Mouse (Mus musculus) MEL (cell line): ENCODE results near the gene Slc4a4. TPM values are rescaled to one million over a fixed set of nuclear protein-coding genes. Genes with fewer than 3 reads are reported as not detected.

ENCODE experiments used
- DNase-seq: peaks from one replicate; pipeline ENCODE4 v3.0.0; 2011; ENCODE audit warnings: low read depth, low spot score
- H3K27ac ChIP-seq: 2 replicates; pipeline ENCODE4 v1.5.1; 2012; ENCODE audit warnings: low read depth, mild to moderate bottlenecking, control low read depth, low read length, moderate library complexity; ENCODE audit not compliant: control insufficient read depth
- H3K27me3 ChIP-seq, 2 experiments: fragments of 150-350 bp in 1 of 2; sonication (generic) in 1 of 2; 2 replicates each; pipeline ENCODE4 v1.6.1; 2012; ENCODE audit warnings: low read length in 2 of 2, mild to moderate bottlenecking in 2 of 2, improper control_type of control experiment in 1 of 2, moderate library complexity in 1 of 2; ENCODE audit not compliant: insufficient read depth in 2 of 2, control insufficient read depth in 1 of 2
- H3K36me3 ChIP-seq, 2 experiments: 2 replicates each; pipeline ENCODE4 v1.6.1; 2012 to 2014; ENCODE audit warnings: low read length in 2 of 2, improper control_type of control experiment in 1 of 2, inconsistent platforms in 1 of 2, mild to moderate bottlenecking in 1 of 2; ENCODE audit not compliant: insufficient read depth in 2 of 2, control insufficient read depth in 1 of 2
- H3K4me1 ChIP-seq, 2 experiments: fragments of 150-350 bp in 1 of 2; sonication (generic) in 1 of 2; 2 replicates each; pipeline ENCODE4 v1.6.1; 2012; ENCODE audit warnings: low read length in 2 of 2, improper control_type of control experiment in 1 of 2, mild to moderate bottlenecking in 1 of 2; ENCODE audit not compliant: insufficient read depth in 2 of 2, control insufficient read depth in 1 of 2
- H3K4me3 ChIP-seq, 2 experiments: fragments of 150-350 bp in 1 of 2; sonication (generic) in 1 of 2; 2 replicates each; pipeline ENCODE4 v1.5.1; 2012; ENCODE audit warnings: low read depth in 2 of 2, low read length in 2 of 2, mild to moderate bottlenecking in 2 of 2, moderate library complexity in 2 of 2, control low read depth in 1 of 2, improper control_type of control experiment in 1 of 2; ENCODE audit not compliant: control insufficient read depth in 1 of 2, insufficient read depth in 1 of 2
- H3K79me2 ChIP-seq: 2 replicates; pipeline ENCODE4 v1.6.1; 2012; ENCODE audit warnings: mild to moderate bottlenecking, low read length, moderate library complexity; ENCODE audit not compliant: control insufficient read depth, poor library complexity, insufficient read depth
- H3K9ac ChIP-seq: 2 replicates; pipeline ENCODE4 v1.6.1; 2012; ENCODE audit warnings: low read depth, mild to moderate bottlenecking, control low read depth, low read length, moderate library complexity; ENCODE audit not compliant: control insufficient read depth, poor library complexity, severe bottlenecking
- H3K9me3 ChIP-seq: fragments of 150-350 bp; sonication (generic); replicated peaks from 2 replicates; pipeline ENCODE4 v1.6.1; 2012; ENCODE audit warnings: mild to moderate bottlenecking, low read length, improper control_type of control experiment, moderate library complexity; ENCODE audit not compliant: insufficient read depth
- CHD1 ChIP-seq: IDR thresholded peaks from 2 replicates; pipeline ENCODE4 v1.6.1; 2012; ENCODE audit warnings: low read depth, mild to moderate bottlenecking, inconsistent platforms, low read length, improper control_type of control experiment
- CHD2 ChIP-seq: IDR thresholded peaks from 2 replicates; pipeline ENCODE4 v1.6.1; 2011; ENCODE audit warnings: low read length, improper control_type of control experiment
- CTCF ChIP-seq, 3 experiments: IDR thresholded peaks in 2 of 3; conservative IDR thresholded peaks in 1 of 3; 2 replicates each; pipeline ENCODE4 v1.5.1; 2011 to 2012; ENCODE audit warnings: low read length in 3 of 3, low read depth in 2 of 3, mild to moderate bottlenecking in 2 of 3, improper control_type of control experiment in 1 of 3, inconsistent platforms in 1 of 3, mixed read lengths in 1 of 3, moderate library complexity in 1 of 3; ENCODE audit not compliant: control insufficient read depth in 1 of 3, insufficient read depth in 1 of 3, poor library complexity in 1 of 3, severe bottlenecking in 1 of 3
- ELF1 ChIP-seq: IDR thresholded peaks from 2 replicates; pipeline ENCODE4 v1.6.1; 2014; ENCODE audit warnings: low read depth, mild to moderate bottlenecking, inconsistent platforms, low read length, improper control_type of control experiment, moderate library complexity
- ETS1 ChIP-seq: IDR thresholded peaks from 2 replicates; pipeline ENCODE4 v1.6.1; 2012; ENCODE audit warnings: low read depth, mild to moderate bottlenecking, inconsistent platforms, low read length, improper control_type of control experiment, moderate library complexity
- JUND ChIP-seq: IDR thresholded peaks from 2 replicates; pipeline ENCODE4 v1.6.1; 2011; ENCODE audit warnings: low read depth, mild to moderate bottlenecking, improper control_type of control experiment, low read length
- MAFK ChIP-seq: IDR thresholded peaks from 2 replicates; pipeline ENCODE4 v1.6.1; 2011; ENCODE audit warnings: low read depth, mild to moderate bottlenecking, low read length, improper control_type of control experiment, borderline replicate concordance
- MAX ChIP-seq: IDR thresholded peaks from 2 replicates; pipeline ENCODE4 v1.6.1; 2011; ENCODE audit warnings: low read length, improper control_type of control experiment
- MAZ ChIP-seq: IDR thresholded peaks from 2 replicates; pipeline ENCODE4 v1.6.1; 2012; ENCODE audit warnings: low read depth, mild to moderate bottlenecking, inconsistent platforms, low read length, improper control_type of control experiment
- MXI1 ChIP-seq: IDR thresholded peaks from 2 replicates; pipeline ENCODE4 v1.6.1; 2011; ENCODE audit warnings: mild to moderate bottlenecking, low read depth, low read length, improper control_type of control experiment
- NELFE ChIP-seq: IDR thresholded peaks from 2 replicates; pipeline ENCODE4 v1.6.1; 2011; ENCODE audit warnings: low read depth, low read length, improper control_type of control experiment
- POLR2A ChIP-seq, 2 experiments: IDR thresholded peaks; 2 replicates each; pipeline ENCODE4 v1.6.1; 2011 to 2012; ENCODE audit warnings: low read length in 2 of 2, mild to moderate bottlenecking in 2 of 2, control low read depth in 1 of 2, improper control_type of control experiment in 1 of 2, low read depth in 1 of 2, moderate library complexity in 1 of 2; ENCODE audit not compliant: control insufficient read depth in 1 of 2, insufficient read depth in 1 of 2, poor library complexity in 1 of 2
- POLR2AphosphoS5 ChIP-seq: IDR thresholded peaks from 2 replicates; pipeline ENCODE4 v1.6.1; 2012; ENCODE audit warnings: low read depth, borderline replicate concordance, mild to moderate bottlenecking, inconsistent platforms, low read length, moderate library complexity, mixed read lengths
- RAD21 ChIP-seq: IDR thresholded peaks from 2 replicates; pipeline ENCODE4 v1.6.1; 2011; ENCODE audit warnings: mild to moderate bottlenecking, low read depth, low read length, improper control_type of control experiment
- RCOR1 ChIP-seq: IDR thresholded peaks from 2 replicates; pipeline ENCODE4 v1.6.1; 2012; ENCODE audit warnings: low read depth, mild to moderate bottlenecking, inconsistent platforms, low read length, improper control_type of control experiment
- SMC3 ChIP-seq: IDR thresholded peaks from 2 replicates; pipeline ENCODE4 v1.6.1; 2011; ENCODE audit warnings: low read depth, low read length, improper control_type of control experiment
- TBP ChIP-seq: IDR thresholded peaks from 2 replicates; pipeline ENCODE4 v1.8.0; 2011; ENCODE audit warnings: low read depth, low read length, improper control_type of control experiment
- TCF12 ChIP-seq: IDR thresholded peaks from 2 replicates; pipeline ENCODE4 v1.6.1; 2014; ENCODE audit warnings: low read depth, mild to moderate bottlenecking, inconsistent platforms, low read length, improper control_type of control experiment, moderate library complexity
- UBTF ChIP-seq: IDR thresholded peaks from 2 replicates; pipeline ENCODE4 v1.6.1; 2012; ENCODE audit warnings: low read depth, mild to moderate bottlenecking, inconsistent platforms, low read length, improper control_type of control experiment, moderate library complexity, borderline replicate concordance; ENCODE audit not compliant: insufficient read depth
- USF1 ChIP-seq: IDR thresholded peaks from 2 replicates; pipeline ENCODE4 v1.6.1; 2014; ENCODE audit warnings: low read depth, mild to moderate bottlenecking, inconsistent platforms, low read length, improper control_type of control experiment, moderate library complexity
- USF2 ChIP-seq, 2 experiments: IDR thresholded peaks; 2 replicates each; pipeline ENCODE4 v1.6.1; 2011 to 2012; ENCODE audit warnings: improper control_type of control experiment in 2 of 2, low read length in 2 of 2, borderline replicate concordance in 1 of 2, inconsistent platforms in 1 of 2, low read depth in 1 of 2, mild to moderate bottlenecking in 1 of 2; ENCODE audit not compliant: insufficient read depth in 1 of 2
- ZKSCAN1 ChIP-seq: IDR thresholded peaks from 2 replicates; pipeline ENCODE4 v1.6.1; 2012; ENCODE audit warnings: low read depth, mild to moderate bottlenecking, inconsistent platforms, low read length, improper control_type of control experiment, moderate library complexity
- ZMIZ1 ChIP-seq: IDR thresholded peaks from 2 replicates; pipeline ENCODE4 v1.6.1; 2012; ENCODE audit warnings: low read depth, mild to moderate bottlenecking, inconsistent platforms, low read length, improper control_type of control experiment, moderate library complexity
- ZNF384 ChIP-seq: IDR thresholded peaks from 2 replicates; pipeline ENCODE4 v1.6.1; 2012; ENCODE audit warnings: low read depth, mild to moderate bottlenecking, inconsistent platforms, low read length, improper control_type of control experiment
- polyA plus RNA-seq, 2 experiments: library from polyadenylated mRNA; stranded (reverse) in 1 of 2; unstranded in 1 of 2; fragments of >175 nt in 1 of 2; fragments of >200 nt in 1 of 2; gene quantifications; 2 replicates each; pipeline versions ENCODE4 v1.2.1 to v1.2.4; 2012; ENCODE audit warnings: low replicate concordance in 2 of 2, low read depth in 1 of 2; ENCODE audit not compliant: insufficient read length in 2 of 2, insufficient read depth in 1 of 2, missing spikeins in 1 of 2
- total RNA-seq: library from RNA; depleted of rRNA; stranded (reverse); fragments of 300-350 nt; gene quantifications from 2 replicates; pipeline ENCODE4 v1.2.3, GENCODE M21; 2012

Slc4a4 gene
- total and polyA plus RNA-seq, 3 experiments, result not detected

GRCm38 (mm10) chr5:88862163-88862562, 24.5 kb upstream of the Slc4a4 start:
- peak; percentile 28 for DNase-seq
- Histone ChIP-seq H3K4me1 (no peaks in the 10 kb centered on the region), H3K79me2 (no peaks in the 10 kb centered on the region), H3K9me3 (no peaks in the 10 kb centered on the region), H3K27ac (no peak overlapping the region), H3K27me3 (no peaks in the 10 kb centered on the region), H3K36me3 (no peaks in the 10 kb centered on the region), H3K9ac (no peak overlapping the region), H3K4me3 (no peak overlapping the region)
- TF ChIP-seq POLR2AphosphoS5 (no peak), NELFE (no peak), CHD2 (no peak), TBP (no peak), MAFK (no peak), CTCF (IDR thresholded peaks at IDR 0.05 in 2 of 3, conservative IDR thresholded peaks at IDR 0.05 in 1 of 3; ENCODE audit: control insufficient read depth in 1 of 3, insufficient read depth in 1 of 3, low read depth in 2 of 3, low read length in 3 of 3, poor library complexity in 1 of 3, severe bottlenecking in 1 of 3) (peak; percentile 48 to 67 (median 50)), ZKSCAN1 (no peak), SMC3 (peak; percentile 50), ELF1 (no peak), RAD21 (peak; percentile 13), UBTF (no peak), MAX (no peak), CHD1 (no peak), ETS1 (no peak), RCOR1 (no peak), MXI1 (no peak)

- Histone ChIP-seq H3K9me3 (no peaks in the 10 kb centered on the region), H3K4me3 (no peak overlapping the region), H3K36me3 (no peaks in the 10 kb centered on the region), H3K27ac (no peak overlapping the region), H3K9ac (no peak overlapping the region), H3K4me1 (no peaks in the 10 kb centered on the region), H3K27me3 (no peaks in the 10 kb centered on the region), H3K79me2 (no peaks in the 10 kb centered on the region)
- DNase-seq, result no peak
- TF ChIP-seq NELFE (no peak), JUND (no peak), ZNF384 (no peak), MAZ (no peak), USF2 (IDR thresholded peaks at IDR 0.05; ENCODE audit: borderline replicate concordance in 1 of 2, insufficient read depth in 1 of 2, low read depth in 1 of 2, low read length in 2 of 2) (no peak), ZMIZ1 (no peak), TCF12 (no peak), CTCF (IDR thresholded peaks at IDR 0.05 in 2 of 3, conservative IDR thresholded peaks at IDR 0.05 in 1 of 3; ENCODE audit: control insufficient read depth in 1 of 3, insufficient read depth in 1 of 3, low read depth in 2 of 3, low read length in 3 of 3, poor library complexity in 1 of 3, severe bottlenecking in 1 of 3) (no peak), MAFK (no peak), POLR2A (IDR thresholded peaks at IDR 0.05; ENCODE audit: control insufficient read depth in 1 of 2, insufficient read depth in 1 of 2, low read depth in 1 of 2, low read length in 2 of 2, poor library complexity in 1 of 2) (no peak), MAX (no peak), ELF1 (no peak), USF1 (no peak), TBP (no peak), RCOR1 (no peak)
- TF ChIP-seq, all 39 proteins: peak for 0
Observed at GRCm38 (mm10) chr5:88862794-88863193, 23.8 kb upstream of the Slc4a4 start.
